Mouse (Mus musculus): ENCODE results near the gene Pmfbp1. TPM values are rescaled to one million over a fixed set of nuclear protein-coding genes. Genes with fewer than 3 reads are reported as not detected.
"Not testable (repeated sequence)": the region's sequence is repeated elsewhere in the genome, so short reads cannot be mapped to it uniquely, and the experiment has no call there.

Pmfbp1 gene
- not detected for total RNA-seq (2021)
- long read RNA-seq, experiment 1: 0 reads
- long read RNA-seq, experiment 2: 0 reads

- DNase-seq: no peak
These were observed at the start of gene Pmfbp1 for GRCm38 (mm10) chr8:109493727-109494126. Pmfbp1 (plus strand) TSS chr8:109494027.

- DNase-seq: not testable (repeated sequence)
These were observed 46.9 kb upstream of the Pmfbp1 start for GRCm38 (mm10) chr8:109446896-109447295.

- no peak for DNase-seq
These were observed 42.8 kb upstream of the Pmfbp1 start for GRCm38 (mm10) chr8:109451000-109451399.

- DNase-seq: peak in 1 of 2 experiments; percentile 35
These were observed 38.7 kb upstream of the Pmfbp1 start for GRCm38 (mm10) chr8:109455113-109455512.

- no peak for DNase-seq
These were observed 36.4 kb upstream of the Pmfbp1 start for GRCm38 (mm10) chr8:109457387-109457786.

GRCm38 (mm10) chr8:109458580-109458979 lies 35.2 kb upstream of the Pmfbp1 start:
- DNase-seq: peak in 1 of 2 experiments; percentile 8

- DNase-seq: no peak
These were observed 30.8 kb upstream of the Pmfbp1 start for GRCm38 (mm10) chr8:109463075-109463474.

GRCm38 (mm10) chr8:109463677-109464313 lies 30.0 kb upstream of the Pmfbp1 start:
- no peak for DNase-seq

GRCm38 (mm10) chr8:109464451-109464891 lies 29.4 kb upstream of the Pmfbp1 start:
- DNase-seq: peak in 1 of 2 experiments; percentile 4

- DNase-seq: no peak
These were observed 28.8 kb upstream of the Pmfbp1 start for GRCm38 (mm10) chr8:109465056-109465455.

GRCm38 (mm10) chr8:109465761-109466160 lies 28.1 kb upstream of the Pmfbp1 start:
- DNase-seq: no peak

- DNase-seq: no peak
These were observed 26.3 kb upstream of the Pmfbp1 start for GRCm38 (mm10) chr8:109467516-109467915.

GRCm38 (mm10) chr8:109468112-109468511 lies 25.7 kb upstream of the Pmfbp1 start:
- no peak for DNase-seq

GRCm38 (mm10) chr8:109471876-109472275 lies 22.0 kb upstream of the Pmfbp1 start:
- peak; percentile 15 to 24 for DNase-seq

GRCm38 (mm10) chr8:109472400-109472799 lies 21.4 kb upstream of the Pmfbp1 start:
- DNase-seq: no peak

- no peak for DNase-seq
These were observed 19.2 kb upstream of the Pmfbp1 start for GRCm38 (mm10) chr8:109474442-109475121.

GRCm38 (mm10) chr8:109475436-109475835 lies 18.4 kb upstream of the Pmfbp1 start:
- DNase-seq: no peak

GRCm38 (mm10) chr8:109478586-109478985 lies 15.2 kb upstream of the Pmfbp1 start:
- DNase-seq: no peak

GRCm38 (mm10) chr8:109484741-109485140 lies 9.1 kb upstream of the Pmfbp1 start:
- DNase-seq: no peak

- no peak for DNase-seq
These were observed 8.3 kb upstream of the Pmfbp1 start for GRCm38 (mm10) chr8:109485530-109485929.

- DNase-seq: no peak
These were observed 1.0 kb upstream of the Pmfbp1 start for GRCm38 (mm10) chr8:109492785-109493184.

- DNase-seq: no peak
These were observed 774 bp downstream of the Pmfbp1 start for GRCm38 (mm10) chr8:109494601-109495000.

- no peak for DNase-seq
These were observed 3.6 kb downstream of the Pmfbp1 start for GRCm38 (mm10) chr8:109497431-109497830.

All from heart, adult 18-20 months (tissue).